Mouse (Mus musculus) colon, adult 2 months (tissue): ENCODE results near the gene Tbx3. TPM values are rescaled to one million over a fixed set of nuclear protein-coding genes. Genes with fewer than 3 reads are reported as not detected.

ENCODE experiments used
- polyA plus RNA-seq: library from polyadenylated mRNA; depleted of rRNA; stranded (reverse); fragments of >200 nt; gene quantifications from 2 replicates; pipeline ENCODE4 v1.2.3, GENCODE M21; 2012; rRNA removed

Tbx3 gene
- 36.3 and 51.6 TPM in 2 replicates for polyA plus RNA-seq

GRCm38 (mm10) chr5:119670566-119671108 lies at the start of gene Tbx3:
Tbx3 (plus strand) TSS chr5:119670669.

Other genes starting within 250 kb of the Tbx3 start
- gene Tbx5, start 162.0 kb downstream of the Tbx3 start, polyA plus RNA-seq, result 0.02 TPM in 1 of 2 replicates, not detected in the other